Mouse (Mus musculus): ENCODE measurements around the gene Cyp2j9. TPM values are rescaled to one million over a fixed set of nuclear protein-coding genes. Genes with fewer than 3 reads are reported as not detected.

The Cyp2j9 gene
- polyA plus RNA-seq (2017; shearing (Covaris generic)), result 0.24 TPM

GRCm38 (mm10) chr4:96590911-96591790 is at the start of gene Cyp2j9:
Cyp2j9 (minus strand) TSS chr4:96591578.

GRCm38 (mm10) chr4:96553133-96553819 is 38.1 kb downstream of the Cyp2j9 start, which contains the start of gene Cyp2j6:
Cyp2j6 (minus strand) TSS chr4:96553661.

Other genes starting within 250 kb of the Cyp2j9 start
- not detected for gene Cyp2j11, start 242.9 kb downstream of the Cyp2j9 start, polyA plus RNA-seq (2017; shearing (Covaris generic))
- gene Cyp2j8, start 84.2 kb downstream of the Cyp2j9 start, polyA plus RNA-seq (2017; shearing (Covaris generic)), result not detected
- gene Cyp2j6, start 37.9 kb downstream of the Cyp2j9 start, polyA plus RNA-seq (2017; shearing (Covaris generic)), result not detected
- not detected for gene Cyp2j5, start 72.6 kb upstream of the Cyp2j9 start, polyA plus RNA-seq (2017; shearing (Covaris generic))
- not detected for gene Gm12695, start 193.6 kb upstream of the Cyp2j9 start, polyA plus RNA-seq (2017; shearing (Covaris generic))